8 mouse cellular contexts compared by ENCODE assay signal in genomic region chr4:139209130-139209840, GRCm38 (mm10). TPM values are rescaled to one million over a fixed set of nuclear protein-coding genes. Genes with fewer than 3 reads are reported as not detected.
DNase-seq lines count a peak whose midpoint lies in the region; ATAC-seq and TF ChIP-seq lines count a peak whose summit lies in the region.

No protein-coding gene starts in this region.

- 76% methylated on average over 5 of the region's 5 CpGs for WGBS in midbrain, postnatal 0 days
- 90% methylated on average over 5 of the region's 5 CpGs for WGBS in midbrain, embryonic 14.5 days
- WGBS in limb, embryonic 14.5 days, result 71% methylated on average over 5 of the region's 5 CpGs
- 68% methylated on average over 5 of the region's 5 CpGs for WGBS in stomach, embryonic 15.5 days
- WGBS in midbrain, embryonic 15.5 days, result 84% methylated on average over 5 of the region's 5 CpGs

- H3K36me3 ChIP-seq in midbrain, postnatal 0 days (ENCODE audit: insufficient read depth, low read length), result no peaks in the 10 kb centered on the region
- no peaks in the 10 kb centered on the region for H3K36me3 ChIP-seq in midbrain, embryonic 14.5 days (ENCODE audit: control insufficient read depth, insufficient read depth, low read length)
- peaks cover 11% of the 10 kb centered on the region; the same call in 1 of the 2 replicates for H3K36me3 ChIP-seq in limb, embryonic 14.5 days (ENCODE audit: control insufficient read depth, insufficient read depth, low read length)
- no peaks in the 10 kb centered on the region for H3K36me3 ChIP-seq in stomach, embryonic 15.5 days
- H3K36me3 ChIP-seq in midbrain, embryonic 15.5 days (replicated peaks), result no peaks in the 10 kb centered on the region

- no peak for ATAC-seq in midbrain, postnatal 0 days (ENCODE audit: low FRiP score)
- ATAC-seq in midbrain, embryonic 14.5 days (ENCODE audit: low FRiP score, low TSS enrichment), result no peak
- ATAC-seq in limb, embryonic 14.5 days (ENCODE audit: low FRiP score, low read depth), result no peak
- no peak for ATAC-seq in stomach, embryonic 15.5 days (ENCODE audit: insufficient read depth, low FRiP score, low read depth)
- ATAC-seq in midbrain, embryonic 15.5 days (replicated peaks), result no peak

- H3K4me3 ChIP-seq in midbrain, postnatal 0 days (ENCODE audit: low read depth, low read length), result no peak overlapping the region
- no peak overlapping the region for H3K4me3 ChIP-seq in midbrain, embryonic 14.5 days (replicated peaks; ENCODE audit: low read depth, low read length)
- H3K4me3 ChIP-seq in limb, embryonic 14.5 days (replicated peaks; ENCODE audit: low read length), result no peak overlapping the region
- no peak overlapping the region for H3K4me3 ChIP-seq in stomach, embryonic 15.5 days (replicated peaks)
- no peak overlapping the region for H3K4me3 ChIP-seq in midbrain, embryonic 15.5 days

- TF ChIP-seq CTCF in midbrain, postnatal 0 days (IDR thresholded peaks at IDR 0.05), result no peak

- no peak for TF ChIP-seq POLR2A in limb, embryonic 14.5 days (IDR thresholded peaks at IDR 0.05; ENCODE audit: borderline replicate concordance, extremely low read depth, insufficient read depth, insufficient read length)

- no peak overlapping the region for H3K4me2 ChIP-seq in midbrain, postnatal 0 days (ENCODE audit: low read depth, low read length, poor library complexity, severe bottlenecking)
- no peak overlapping the region for H3K4me2 ChIP-seq in midbrain, embryonic 14.5 days (ENCODE audit: low read length)
- no peak overlapping the region for H3K4me2 ChIP-seq in limb, embryonic 14.5 days (replicated peaks; ENCODE audit: low read depth, low read length, severe bottlenecking)
- H3K4me2 ChIP-seq in stomach, embryonic 15.5 days, result no peak overlapping the region
- H3K4me2 ChIP-seq in midbrain, embryonic 15.5 days, result no peak overlapping the region

- no peaks in the 10 kb centered on the region for H3K27me3 ChIP-seq in midbrain, postnatal 0 days (ENCODE audit: insufficient read depth, low read length)
- no peaks in the 10 kb centered on the region for H3K27me3 ChIP-seq in midbrain, embryonic 14.5 days (ENCODE audit: control insufficient read depth, insufficient read depth, low read length)
- H3K27me3 ChIP-seq in limb, embryonic 14.5 days (ENCODE audit: control insufficient read depth, insufficient read depth, low read length), result no peaks in the 10 kb centered on the region
- no peaks in the 10 kb centered on the region for H3K27me3 ChIP-seq in stomach, embryonic 15.5 days (replicated peaks)
- H3K27me3 ChIP-seq in midbrain, embryonic 15.5 days (replicated peaks), result no peaks in the 10 kb centered on the region

- no peaks in the 10 kb centered on the region for H3K4me1 ChIP-seq in midbrain, postnatal 0 days (ENCODE audit: insufficient read depth, low read length)
- H3K4me1 ChIP-seq in midbrain, embryonic 14.5 days (ENCODE audit: control insufficient read depth, insufficient read depth, low read length), result no peaks in the 10 kb centered on the region
- H3K4me1 ChIP-seq in limb, embryonic 14.5 days (ENCODE audit: control insufficient read depth, insufficient read depth, low read length), result peaks cover 31% of the 10 kb centered on the region
- peaks cover 50% of the 10 kb centered on the region for H3K4me1 ChIP-seq in stomach, embryonic 15.5 days
- H3K4me1 ChIP-seq in midbrain, embryonic 15.5 days, result peaks cover 17% of the 10 kb centered on the region; the same call in 1 of the 2 replicates

- DNase-seq in gastrocnemius, adult 18-20 months (ENCODE audit: low spot score), result peak; percentile 52
- DNase-seq in gastrocnemius, postnatal 14 days, result no peak
- DNase-seq in midbrain, postnatal 0 days (ENCODE audit: low spot score), result no peak
- DNase-seq in midbrain, embryonic 14.5 days, result no peak
- no peak for DNase-seq in limb, embryonic 14.5 days (ENCODE audit: low spot score)
- no peak for DNase-seq in layer of hippocampus, postnatal 25 days (ENCODE audit: extremely low spot score in 1 of 2, low spot score in 1 of 2)

- intact Hi-C loops in gastrocnemius, postnatal 14 days (cut with DNase I; ENCODE audit: low total_unique reads), result no loop called here

- H3K9ac ChIP-seq in midbrain, postnatal 0 days (replicated peaks; ENCODE audit: low read length, poor library complexity, severe bottlenecking), result no peak overlapping the region
- no peak overlapping the region for H3K9ac ChIP-seq in midbrain, embryonic 14.5 days (replicated peaks; ENCODE audit: low read length)
- no peak overlapping the region for H3K9ac ChIP-seq in limb, embryonic 14.5 days (ENCODE audit: low read depth, low read length, severe bottlenecking)
- no peak overlapping the region for H3K9ac ChIP-seq in stomach, embryonic 15.5 days
- H3K9ac ChIP-seq in midbrain, embryonic 15.5 days, result no peak overlapping the region

- H3K27ac ChIP-seq in midbrain, postnatal 0 days (ENCODE audit: low read depth, low read length), result peak overlapping the region; percentile 26; the same call in 1 of the 2 replicates
- H3K27ac ChIP-seq in midbrain, embryonic 14.5 days (replicated peaks; ENCODE audit: low read depth, low read length), result no peak overlapping the region
- peak overlapping the region; percentile 68 for H3K27ac ChIP-seq in limb, embryonic 14.5 days (replicated peaks; ENCODE audit: low read depth, low read length)
- peak overlapping the region; percentile 71 for H3K27ac ChIP-seq in stomach, embryonic 15.5 days
- H3K27ac ChIP-seq in midbrain, embryonic 15.5 days, result no peak overlapping the region

- H3K9me3 ChIP-seq in midbrain, postnatal 0 days (ENCODE audit: low read length), result no peaks in the 10 kb centered on the region
- no peaks in the 10 kb centered on the region for H3K9me3 ChIP-seq in midbrain, embryonic 14.5 days (ENCODE audit: control insufficient read depth, low read length)
- no peaks in the 10 kb centered on the region for H3K9me3 ChIP-seq in limb, embryonic 14.5 days (ENCODE audit: control insufficient read depth, low read length)
- no peaks in the 10 kb centered on the region for H3K9me3 ChIP-seq in stomach, embryonic 15.5 days
- no peaks in the 10 kb centered on the region for H3K9me3 ChIP-seq in midbrain, embryonic 15.5 days

RNA-seq across cellular contexts. Expression of gene Capzb, which starts 16.6 kb away (rescaled TPM):
- 100 to 1,000 TPM; 416 to 422 TPM for total RNA-seq in gastrocnemius, adult 18-20 months (2021)
- total RNA-seq in gastrocnemius, postnatal 14 days (2021), result 100 to 1,000 TPM; 590 to 617 TPM
- total RNA-seq in midbrain, postnatal 0 days (2014; rRNA removed), result 84.0 and 108 TPM in 2 replicates
- polyA plus RNA-seq in midbrain, postnatal 0 days (2015; fragmentation: Nextera tagmentation; extraction: Ambion mirVana), result 308 and 309 TPM in 2 replicates
- polyA plus RNA-seq in midbrain, embryonic 14.5 days (2014; fragmentation: Nextera tagmentation; extraction: Ambion mirVana), result 250 and 281 TPM in 2 replicates
- 177 and 198 TPM in 2 replicates for polyA plus RNA-seq in limb, embryonic 14.5 days (2012; rRNA removed)
- 284 TPM in 2 replicates for polyA plus RNA-seq in limb, embryonic 14.5 days (2014; fragmentation: Nextera tagmentation; extraction: Ambion mirVana)
- 375 and 416 TPM in 2 replicates for polyA plus RNA-seq in stomach, embryonic 15.5 days (2015; fragmentation: Nextera tagmentation; extraction: Ambion mirVana)
- total RNA-seq in layer of hippocampus, postnatal 25 days (2021), result 100 to 1,000 TPM; 444 to 476 TPM
- polyA plus RNA-seq in midbrain, embryonic 15.5 days (2015; fragmentation: Nextera tagmentation; extraction: Ambion mirVana), result 330 and 331 TPM in 2 replicates

Comparison
In these comparisons a context has a peak if more than half of its experiments do, and no peak if none do; other contexts are left out.
1. H3K27ac ChIP-seq: peak in midbrain, postnatal 0 days (single experiment), limb, embryonic 14.5 days (single experiment) and stomach, embryonic 15.5 days (single experiment); none in midbrain, embryonic 14.5 days (single experiment) and midbrain, embryonic 15.5 days (single experiment).